14 mouse cellular contexts compared by ENCODE assay signal in genomic region chr13:54983614-54984013, GRCm38 (mm10). TPM values are rescaled to one million over a fixed set of nuclear protein-coding genes. Genes with fewer than 3 reads are reported as not detected.
DNase-seq lines count a peak whose midpoint lies in the region; ATAC-seq and TF ChIP-seq lines count a peak whose summit lies in the region.
"Had no signal": no experiment of that assay in that cellular context is flagged by ENCODE, and none has a peak within 500 bp of the region (broad histone marks: within the 10 kb centered on the region; RNA-seq: fewer than 3 reads in every experiment).

No protein-coding gene starts in this region.

- H3K9me3 ChIP-seq in forebrain, postnatal 0 days (ENCODE audit: low read length), result no peaks in the 10 kb centered on the region
- no peaks in the 10 kb centered on the region for H3K9me3 ChIP-seq in forebrain, embryonic 16.5 days (ENCODE audit: control insufficient read depth, low read length)
- H3K9me3 ChIP-seq in liver, postnatal 0 days (ENCODE audit: low read length), result no peaks in the 10 kb centered on the region
- no peaks in the 10 kb centered on the region for H3K9me3 ChIP-seq in liver, embryonic 11.5 days (ENCODE audit: control insufficient read depth, low read length)
- no peaks in the 10 kb centered on the region for H3K9me3 ChIP-seq in midbrain, embryonic 16.5 days (replicated peaks; ENCODE audit: control insufficient read depth, low read length, poor library complexity, severe bottlenecking)
- H3K9me3 ChIP-seq: embryonic facial prominence, embryonic 15.5 days; heart, embryonic 13.5 days; midbrain, embryonic 12.5 days had no signal

- WGBS in forebrain, postnatal 0 days, result 75% methylated on average over 2 of the region's 2 CpGs
- 52% methylated on average over 2 of the region's 2 CpGs for WGBS in forebrain, embryonic 16.5 days
- WGBS in liver, postnatal 0 days (ENCODE audit: insufficient replicate concordance), result 55% methylated on average over 2 of the region's 2 CpGs
- WGBS in liver, embryonic 11.5 days, result 49% methylated on average over 2 of the region's 2 CpGs
- 53% methylated on average over 2 of the region's 2 CpGs for WGBS in midbrain, embryonic 16.5 days

- no peaks in the 10 kb centered on the region for H3K36me3 ChIP-seq in forebrain, postnatal 0 days (ENCODE audit: insufficient read depth)
- H3K36me3 ChIP-seq in forebrain, embryonic 16.5 days (ENCODE audit: control insufficient read depth, insufficient read depth), result no peaks in the 10 kb centered on the region
- no peaks in the 10 kb centered on the region for H3K36me3 ChIP-seq in liver, postnatal 0 days (replicated peaks; ENCODE audit: insufficient read depth, low read length)
- no peaks in the 10 kb centered on the region for H3K36me3 ChIP-seq in liver, embryonic 11.5 days (ENCODE audit: control insufficient read depth, insufficient read depth, low read length)
- no peaks in the 10 kb centered on the region for H3K36me3 ChIP-seq in midbrain, embryonic 16.5 days (ENCODE audit: control insufficient read depth, insufficient read depth, low read length)
- H3K36me3 ChIP-seq: embryonic facial prominence, embryonic 15.5 days; heart, embryonic 13.5 days; midbrain, embryonic 12.5 days had no signal

- 0 out of 2 replicates have a peak, but pooled peaks cover 3% of the 10 kb centered on the region for H3K4me1 ChIP-seq in forebrain, postnatal 0 days (ENCODE audit: insufficient read depth)
- peaks cover 32% of the 10 kb centered on the region for H3K4me1 ChIP-seq in forebrain, embryonic 16.5 days (replicated peaks; ENCODE audit: control insufficient read depth, insufficient read depth, low read length)
- H3K4me1 ChIP-seq in liver, postnatal 0 days (ENCODE audit: insufficient read depth), result no peaks in the 10 kb centered on the region
- H3K4me1 ChIP-seq in liver, embryonic 11.5 days (replicated peaks; ENCODE audit: control insufficient read depth, insufficient read depth, low read length), result 0 out of 2 replicates have a peak, but pooled peaks cover 4% of the 10 kb centered on the region
- H3K4me1 ChIP-seq in midbrain, embryonic 16.5 days (ENCODE audit: control insufficient read depth, insufficient read depth, low read length), result peaks cover 28% of the 10 kb centered on the region

- no peak overlapping the region for H3K4me3 ChIP-seq in forebrain, postnatal 0 days (ENCODE audit: low read depth, low read length)
- H3K4me3 ChIP-seq in forebrain, embryonic 16.5 days (replicated peaks; ENCODE audit: low read length), result no peak overlapping the region
- H3K4me3 ChIP-seq in liver, postnatal 0 days (ENCODE audit: low read depth, low read length), result no peak overlapping the region
- no peak overlapping the region for H3K4me3 ChIP-seq in liver, embryonic 11.5 days (ENCODE audit: low read depth, low read length)
- no peak overlapping the region for H3K4me3 ChIP-seq in midbrain, embryonic 16.5 days (ENCODE audit: low read depth, low read length)
- H3K4me3 ChIP-seq: embryonic facial prominence, embryonic 15.5 days; heart, embryonic 13.5 days; midbrain, embryonic 12.5 days had no signal

- no peak for DNase-seq in forebrain, postnatal 0 days
- DNase-seq in liver, postnatal 0 days, result no peak
- DNase-seq in liver, embryonic 11.5 days (ENCODE audit: low spot score), result no peak
- peak; percentile 29 for DNase-seq in NIH3T3 (ENCODE audit: low read depth)
- DNase-seq in naive thymus-derived CD4-positive, alpha-beta T cell, adult 2 months (ENCODE audit: low read depth), result peak; percentile 16
- DNase-seq in gastrocnemius, adult 18-20 months (ENCODE audit: low spot score), result no peak
- DNase-seq: kidney, postnatal 10 days; layer of hippocampus, postnatal 36 days had no signal

- ATAC-seq in forebrain, postnatal 0 days, result no peak
- ATAC-seq in forebrain, embryonic 16.5 days, result no peak
- no peak for ATAC-seq in liver, postnatal 0 days
- no peak for ATAC-seq in liver, embryonic 11.5 days (replicated peaks; ENCODE audit: low FRiP score)
- no peak for ATAC-seq in midbrain, embryonic 16.5 days

- H3K4me2 ChIP-seq in forebrain, postnatal 0 days (ENCODE audit: low read depth), result no peak overlapping the region
- no peak overlapping the region for H3K4me2 ChIP-seq in forebrain, embryonic 16.5 days (ENCODE audit: low read length)
- no peak overlapping the region for H3K4me2 ChIP-seq in liver, postnatal 0 days (ENCODE audit: low read depth, low read length)
- no peak overlapping the region for H3K4me2 ChIP-seq in liver, embryonic 11.5 days
- no peak overlapping the region for H3K4me2 ChIP-seq in midbrain, embryonic 16.5 days (ENCODE audit: low read length)
- H3K4me2 ChIP-seq: embryonic facial prominence, embryonic 15.5 days; heart, embryonic 13.5 days; hindbrain, embryonic 14.5 days; midbrain, embryonic 12.5 days had no signal

- TF ChIP-seq CTCF in forebrain, postnatal 0 days (IDR thresholded peaks at IDR 0.05; ENCODE audit: low read depth), result peak; percentile 21; the same call in 1 of the 2 replicates
- peak; percentile 47 for TF ChIP-seq CTCF in liver, postnatal 0 days (IDR thresholded peaks at IDR 0.05; ENCODE audit: low read depth)

- no peak for TF ChIP-seq EP300 in liver, postnatal 0 days (IDR thresholded peaks at IDR 0.05; ENCODE audit: low read depth)

- no peak overlapping the region for H3K27ac ChIP-seq in forebrain, postnatal 0 days (ENCODE audit: low read depth, low read length)
- H3K27ac ChIP-seq in forebrain, embryonic 16.5 days (ENCODE audit: low read length), result no peak overlapping the region
- H3K27ac ChIP-seq in liver, postnatal 0 days (ENCODE audit: low read depth), result no peak overlapping the region
- no peak overlapping the region for H3K27ac ChIP-seq in liver, embryonic 11.5 days (ENCODE audit: low read depth, low read length)
- no peak overlapping the region for H3K27ac ChIP-seq in midbrain, embryonic 16.5 days (ENCODE audit: low read length)
- H3K27ac ChIP-seq: embryonic facial prominence, embryonic 15.5 days; heart, embryonic 13.5 days; hindbrain, embryonic 14.5 days; midbrain, embryonic 12.5 days had no signal

- no peak overlapping the region for H3K9ac ChIP-seq in forebrain, postnatal 0 days
- H3K9ac ChIP-seq in forebrain, embryonic 16.5 days (replicated peaks; ENCODE audit: low read depth, low read length), result no peak overlapping the region
- no peak overlapping the region for H3K9ac ChIP-seq in liver, postnatal 0 days (replicated peaks)
- H3K9ac ChIP-seq in liver, embryonic 11.5 days (ENCODE audit: low read depth, low read length), result no peak overlapping the region
- no peak overlapping the region for H3K9ac ChIP-seq in midbrain, embryonic 16.5 days (ENCODE audit: low read depth, low read length)
- H3K9ac ChIP-seq: embryonic facial prominence, embryonic 15.5 days; heart, embryonic 13.5 days; hindbrain, embryonic 14.5 days; midbrain, embryonic 12.5 days had no signal

- H3K27me3 ChIP-seq in forebrain, postnatal 0 days (ENCODE audit: insufficient read depth, low read length), result no peaks in the 10 kb centered on the region
- no peaks in the 10 kb centered on the region for H3K27me3 ChIP-seq in forebrain, embryonic 16.5 days (replicated peaks; ENCODE audit: control insufficient read depth, insufficient read depth, low read length)
- no peaks in the 10 kb centered on the region for H3K27me3 ChIP-seq in liver, postnatal 0 days (ENCODE audit: insufficient read depth, low read length)
- peaks cover 4% of the 10 kb centered on the region; the same call in 1 of the 2 replicates for H3K27me3 ChIP-seq in liver, embryonic 11.5 days (replicated peaks; ENCODE audit: control insufficient read depth, insufficient read depth, low read length)
- no peaks in the 10 kb centered on the region; the same call in 1 of the 2 replicates for H3K27me3 ChIP-seq in midbrain, embryonic 16.5 days (ENCODE audit: control insufficient read depth, insufficient read depth, low read depth, low read length)

RNA-seq across cellular contexts. Expression of gene Unc5a, which starts 34.4 kb away (rescaled TPM):
- 27.5 and 46.1 TPM in 2 replicates for total RNA-seq in forebrain, postnatal 0 days (2014; rRNA removed)
- 19.8 and 22.5 TPM in 2 replicates for polyA plus RNA-seq in forebrain, postnatal 0 days (2015; fragmentation: Nextera tagmentation; extraction: Ambion mirVana)
- polyA plus RNA-seq in forebrain, embryonic 16.5 days (2015; fragmentation: Nextera tagmentation; extraction: Ambion mirVana), result 16.4 and 18.5 TPM in 2 replicates
- polyA plus RNA-seq in liver, postnatal 0 days (2015; fragmentation: Nextera tagmentation; extraction: Ambion mirVana), result 0.55 and 0.56 TPM in 2 replicates
- polyA plus RNA-seq in liver, embryonic 11.5 days (2014; fragmentation: Nextera tagmentation; extraction: Ambion mirVana), result 1.5 and 1.9 TPM in 2 replicates
- 14.1 and 16.3 TPM in 2 replicates for polyA plus RNA-seq in midbrain, embryonic 16.5 days (2015; fragmentation: Nextera tagmentation; extraction: Ambion mirVana)
- total RNA-seq in gastrocnemius, adult 18-20 months (2021), result 1 to 10 TPM; 7.6 to 7.8 TPM

RNA-seq across cellular contexts. Expression of gene Hk3, which starts 37.6 kb away (rescaled TPM):
- total RNA-seq in forebrain, postnatal 0 days (2014; rRNA removed), result 0.76 and 1.4 TPM in 2 replicates
- polyA plus RNA-seq in forebrain, postnatal 0 days (2015; fragmentation: Nextera tagmentation; extraction: Ambion mirVana), result 0.48 and 0.65 TPM in 2 replicates
- 0.82 and 0.83 TPM in 2 replicates for polyA plus RNA-seq in forebrain, embryonic 16.5 days (2015; fragmentation: Nextera tagmentation; extraction: Ambion mirVana)
- polyA plus RNA-seq in liver, postnatal 0 days (2015; fragmentation: Nextera tagmentation; extraction: Ambion mirVana), result 5.2 and 6.5 TPM in 2 replicates
- polyA plus RNA-seq in liver, embryonic 11.5 days (2014; fragmentation: Nextera tagmentation; extraction: Ambion mirVana), result 3.3 and 4.2 TPM in 2 replicates
- polyA plus RNA-seq in midbrain, embryonic 16.5 days (2015; fragmentation: Nextera tagmentation; extraction: Ambion mirVana), result 0.57 and 0.77 TPM in 2 replicates
- under 1 TPM; 0.14 to 0.19 TPM for total RNA-seq in gastrocnemius, adult 18-20 months (2021)

Comparison
In these comparisons a context has a peak if more than half of its experiments do, and no peak if none do; other contexts are left out.
1. DNase-seq: peak in NIH3T3 (single experiment) and naive thymus-derived CD4-positive, alpha-beta T cell, adult 2 months (single experiment); none in forebrain, postnatal 0 days (single experiment), liver, postnatal 0 days (single experiment), liver, embryonic 11.5 days (single experiment) and gastrocnemius, adult 18-20 months (single experiment).